Mouse (Mus musculus) heart, adult 11 months (tissue): ENCODE results near the gene Rbm20.

Experiments used
- DNase-seq: peaks from one replicate; pipeline ENCODE4 v3.0.0; 2022

Gene Rbm20

GRCm38 (mm10) chr19:53889555-53889954 lies 212.4 kb downstream of the Rbm20 start:
- no peak for DNase-seq

- DNase-seq, result peak; percentile 87
Observed at GRCm38 (mm10) chr19:53890274-53890673, 213.2 kb downstream of the Rbm20 start.

GRCm38 (mm10) chr19:53890781-53891251 lies 213.7 kb downstream of the Rbm20 start:
- DNase-seq, result peak; percentile 97

GRCm38 (mm10) chr19:53891569-53891968 lies 214.5 kb downstream of the Rbm20 start:
- DNase-seq, result peak; percentile 80

GRCm38 (mm10) chr19:53892061-53892460 lies 215.0 kb downstream of the Rbm20 start, which contains the start of gene Pdcd4:
Pdcd4 (plus strand) TSS chr19:53892231.
- DNase-seq, result peak; percentile 83

- peak; percentile 85 for DNase-seq
Observed at GRCm38 (mm10) chr19:53892838-53893359, 215.8 kb downstream of the Rbm20 start.

- DNase-seq, result peak; percentile 98
Observed at GRCm38 (mm10) chr19:53893711-53894171, 216.6 kb downstream of the Rbm20 start.

- peak; percentile 97 for DNase-seq
Observed at GRCm38 (mm10) chr19:53894538-53895121, 217.5 kb downstream of the Rbm20 start.

- DNase-seq, result peak; percentile 92
Observed at GRCm38 (mm10) chr19:53898046-53898445, 220.9 kb downstream of the Rbm20 start.

- DNase-seq, result peak; percentile 97
Observed at GRCm38 (mm10) chr19:53898498-53898897, 221.4 kb downstream of the Rbm20 start.

GRCm38 (mm10) chr19:53898970-53899900 lies 222.1 kb downstream of the Rbm20 start:
- DNase-seq, result peak; percentile 86

GRCm38 (mm10) chr19:53899941-53900610 lies 223.0 kb downstream of the Rbm20 start:
- DNase-seq, result peak; percentile 87

GRCm38 (mm10) chr19:53901931-53902738 lies 225.0 kb downstream of the Rbm20 start:
- DNase-seq, result peak; percentile 92

- DNase-seq, result peak; percentile 100
Observed at GRCm38 (mm10) chr19:53902739-53903487, 225.8 kb downstream of the Rbm20 start.

- DNase-seq, result peak; percentile 97
Observed at GRCm38 (mm10) chr19:53903507-53904321, 226.6 kb downstream of the Rbm20 start.

GRCm38 (mm10) chr19:53904833-53905480 lies 227.9 kb downstream of the Rbm20 start:
- DNase-seq, result peak; percentile 61

GRCm38 (mm10) chr19:53906033-53906702 lies 229.1 kb downstream of the Rbm20 start:
- DNase-seq, result peak; percentile 86

- DNase-seq, result peak; percentile 53
Observed at GRCm38 (mm10) chr19:53906703-53907070, 229.6 kb downstream of the Rbm20 start.

GRCm38 (mm10) chr19:53914950-53915349 lies 237.8 kb downstream of the Rbm20 start:
- no peak for DNase-seq
